Mouse (Mus musculus) testis, adult 2 months (tissue): ENCODE data around the gene Rbpjl. TPM values are rescaled to one million over a fixed set of nuclear protein-coding genes. Genes with fewer than 3 reads are reported as not detected.

ENCODE experiments used
- H3K27ac ChIP-seq: fragments of 200-500 bp; 2 replicates; pipeline ENCODE4 v1.5.1; 2012; ENCODE audit warnings: low read depth, low read length; ENCODE audit not compliant: control insufficient read depth, insufficient read depth
- H3K27me3 ChIP-seq: fragments of 200-500 bp; 2 replicates; pipeline ENCODE4 v1.6.1; 2012; ENCODE audit warnings: mild to moderate bottlenecking, low read length, moderate library complexity; ENCODE audit not compliant: control insufficient read depth, insufficient read depth
- H3K36me3 ChIP-seq: fragments of 200-500 bp; 2 replicates; pipeline ENCODE4 v1.6.1; 2012; ENCODE audit warnings: mild to moderate bottlenecking, low read length; ENCODE audit not compliant: control insufficient read depth, insufficient read depth
- H3K4me1 ChIP-seq: fragments of 200-500 bp; 2 replicates; pipeline ENCODE4 v1.6.1; 2012; ENCODE audit warnings: low read length; ENCODE audit not compliant: control insufficient read depth, insufficient read depth
- H3K4me3 ChIP-seq: fragments of 200-500 bp; 2 replicates; pipeline ENCODE4 v1.5.1; 2012; ENCODE audit warnings: low read depth, mild to moderate bottlenecking, low read length, moderate library complexity, mixed read lengths; ENCODE audit not compliant: control insufficient read depth
- CTCF ChIP-seq: fragments of 200-500 bp; IDR thresholded peaks from 2 replicates; pipeline ENCODE4 v1.5.1; 2012; ENCODE audit warnings: low read depth, mild to moderate bottlenecking, inconsistent platforms, low read length, moderate library complexity; ENCODE audit not compliant: control insufficient read depth, insufficient read depth, insufficient replicate concordance
- POLR2A ChIP-seq: fragments of 200-500 bp; IDR thresholded peaks from 2 replicates; pipeline ENCODE4 v1.6.1; 2012; ENCODE audit warnings: low read depth, mild to moderate bottlenecking, inconsistent platforms, low read length, moderate library complexity; ENCODE audit not compliant: control insufficient read depth
- polyA plus RNA-seq: library from polyadenylated mRNA; depleted of rRNA; stranded (reverse); fragments of >200 nt; gene quantifications from 2 replicates; pipeline ENCODE4 v1.2.3, GENCODE M21; 2012

Rbpjl gene
- polyA plus RNA-seq, 1 experiment = 0.04 TPM

DNA sequence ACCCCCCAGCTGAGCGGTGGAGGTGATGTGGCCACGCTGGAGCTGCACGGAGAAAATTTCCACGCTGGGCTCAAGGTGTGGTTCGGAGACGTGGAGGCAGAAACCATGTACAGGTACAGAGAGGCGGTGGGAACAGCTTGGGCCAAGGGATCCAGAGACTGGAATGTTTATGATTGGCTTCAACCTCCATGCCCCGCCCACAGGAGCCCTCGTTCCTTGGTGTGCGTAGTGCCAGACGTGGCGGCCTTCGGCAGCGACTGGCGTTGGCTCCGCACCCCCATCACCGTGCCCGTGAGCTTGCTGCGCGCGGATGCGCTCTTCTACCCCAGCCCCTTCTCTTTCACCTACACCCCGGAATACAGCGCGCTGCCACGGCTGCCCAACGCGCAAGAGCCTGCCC lies 11.2 kb downstream of the Rbpjl start:
- TF ChIP-seq POLR2A (no peak), CTCF (no peak)
- no peaks in the 10 kb centered on the region for H3K27me3 ChIP-seq
- H3K36me3 ChIP-seq = no peaks in the 10 kb centered on the region
- H3K4me3 ChIP-seq = no peak overlapping the region
- H3K4me1 ChIP-seq = peaks cover 6% of the 10 kb centered on the region
- H3K27ac ChIP-seq = no peak overlapping the region

DNA sequence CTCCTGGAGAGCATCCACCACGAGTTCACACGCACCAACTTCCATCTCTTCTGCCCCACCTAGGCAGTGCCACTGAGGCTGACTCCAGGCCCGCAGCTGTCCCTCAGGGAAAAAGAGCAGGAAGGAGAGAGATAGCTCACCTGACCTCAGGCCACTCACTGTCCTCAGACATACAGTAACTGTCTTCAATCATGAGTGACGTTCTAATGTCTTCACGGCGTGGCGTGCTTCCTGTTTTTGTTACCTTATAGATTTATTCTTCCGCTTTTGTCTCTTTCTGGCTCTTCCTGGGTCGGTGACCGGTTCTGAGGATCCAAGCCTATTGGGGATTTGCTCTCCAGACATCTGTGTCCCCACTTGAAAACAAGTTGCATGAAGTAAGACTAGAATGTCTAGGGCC lies 11.6 kb downstream of the Rbpjl start:
- H3K4me1 ChIP-seq = peaks cover 6% of the 10 kb centered on the region
- no peaks in the 10 kb centered on the region for H3K27me3 ChIP-seq
- TF ChIP-seq POLR2A = no peak
- no peak for TF ChIP-seq CTCF
- no peaks in the 10 kb centered on the region for H3K36me3 ChIP-seq
- H3K4me3 ChIP-seq = no peak overlapping the region
- no peak overlapping the region for H3K27ac ChIP-seq

DNA sequence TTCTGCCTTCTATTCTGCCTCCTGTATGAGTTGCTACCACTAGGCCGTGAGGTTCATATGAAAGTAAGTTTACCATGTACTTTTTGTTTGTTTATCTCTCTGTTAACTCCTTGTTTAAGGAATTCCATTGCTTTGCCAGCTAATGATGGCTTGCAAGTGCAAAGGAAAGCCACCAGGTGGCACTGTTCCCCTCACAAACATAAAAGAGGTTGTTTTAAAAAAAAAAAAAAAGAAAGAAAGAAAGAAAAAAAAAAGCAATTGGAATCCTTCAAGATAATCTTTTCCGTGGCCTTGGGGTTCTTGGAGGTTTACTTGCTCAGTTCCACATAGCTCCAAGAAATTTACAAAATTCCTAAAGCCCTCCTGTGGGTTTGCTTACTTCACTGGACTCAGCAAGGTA lies 14.3 kb downstream of the Rbpjl start:
- no peak overlapping the region for H3K4me3 ChIP-seq
- H3K4me1 ChIP-seq = peaks cover 6% of the 10 kb centered on the region
- H3K27ac ChIP-seq = no peak overlapping the region
- H3K27me3 ChIP-seq = no peaks in the 10 kb centered on the region
- no peak for TF ChIP-seq POLR2A
- TF ChIP-seq CTCF = peak; percentile 12; the same call in 1 of the 2 replicates
- no peaks in the 10 kb centered on the region for H3K36me3 ChIP-seq

DNA sequence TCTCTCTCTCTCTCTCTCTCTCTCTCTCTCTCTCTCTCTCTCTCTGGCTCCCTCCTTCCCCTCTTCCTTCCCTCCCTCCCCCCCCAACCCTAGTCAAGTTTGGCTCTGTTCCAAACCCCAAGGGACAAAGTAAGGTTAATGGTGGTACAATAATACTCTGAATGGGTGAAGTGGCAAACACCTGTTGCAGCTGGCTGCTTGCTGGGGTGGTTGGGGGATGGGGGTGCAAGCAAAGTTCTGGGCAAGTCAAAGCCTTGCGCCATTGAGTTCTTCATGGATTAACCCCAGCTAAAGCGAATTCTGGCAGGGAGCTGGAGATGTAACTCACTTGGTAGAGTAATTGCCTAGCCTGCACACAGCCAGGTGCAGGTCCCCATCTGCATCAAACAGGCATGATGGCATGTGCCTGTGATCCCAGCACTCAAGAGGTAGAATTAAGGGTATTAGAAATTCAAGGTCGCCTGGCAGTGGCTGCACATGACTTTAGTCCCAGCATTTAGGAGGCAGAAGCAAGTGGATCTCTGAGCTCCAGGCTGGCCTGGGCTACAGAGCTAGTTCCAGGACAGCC lies 15.5 kb downstream of the Rbpjl start:
- Histone ChIP-seq H3K4me1 (peaks cover 6% of the 10 kb centered on the region), H3K27me3 (no peaks in the 10 kb centered on the region), H3K27ac (no peak overlapping the region), H3K36me3 (no peaks in the 10 kb centered on the region), H3K4me3 (no peak overlapping the region)
- TF ChIP-seq CTCF (no peak), POLR2A (no peak)

DNA sequence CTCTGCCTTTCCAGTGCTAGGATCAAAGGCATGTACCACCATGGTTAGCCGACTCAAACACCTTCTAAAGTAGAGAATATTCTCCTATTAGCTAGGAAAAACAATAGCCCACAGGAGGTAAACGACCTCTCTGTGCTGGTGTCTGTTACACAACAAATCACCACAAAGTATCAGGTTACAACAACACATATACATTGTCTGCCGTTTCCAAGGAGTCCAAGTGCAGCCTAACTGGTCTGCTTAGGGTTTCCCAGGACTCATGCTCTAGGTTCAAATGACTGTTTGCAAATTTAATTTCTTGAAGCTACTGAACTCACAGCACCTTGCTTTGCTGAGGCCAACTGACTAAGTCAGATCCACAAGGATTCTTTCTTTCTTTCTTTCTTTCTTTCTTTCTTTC lies 16.5 kb downstream of the Rbpjl start:
- TF ChIP-seq POLR2A (no peak), CTCF (no peak)
- Histone ChIP-seq H3K36me3 (no peaks in the 10 kb centered on the region), H3K4me3 (no peak overlapping the region), H3K27ac (no peak overlapping the region), H3K4me1 (no peaks in the 10 kb centered on the region), H3K27me3 (no peaks in the 10 kb centered on the region)

DNA sequence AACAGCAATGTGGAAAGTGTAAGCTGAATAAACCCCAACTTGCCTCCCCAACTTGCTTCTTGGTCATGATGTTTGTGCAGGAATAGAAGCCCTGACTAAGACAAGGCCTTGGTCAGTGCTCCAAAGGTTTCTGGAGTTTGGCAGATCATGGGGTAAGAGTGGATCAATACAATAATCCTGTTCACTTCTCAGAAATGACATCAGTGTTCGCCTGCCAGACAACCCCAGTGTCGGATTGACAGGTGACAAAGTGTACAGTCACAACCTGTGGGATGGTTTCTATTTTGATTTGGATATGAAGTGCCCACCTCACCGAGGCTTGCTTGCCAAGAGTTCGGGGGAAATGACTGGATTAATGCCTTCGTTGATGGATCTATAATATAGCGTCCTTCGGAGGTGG lies 18.4 kb downstream of the Rbpjl start:
- no peaks in the 10 kb centered on the region for H3K36me3 ChIP-seq
- no peaks in the 10 kb centered on the region for H3K4me1 ChIP-seq
- H3K27ac ChIP-seq = no peak overlapping the region
- no peaks in the 10 kb centered on the region for H3K27me3 ChIP-seq
- H3K4me3 ChIP-seq = no peak overlapping the region
- TF ChIP-seq POLR2A (no peak), CTCF (no peak)

DNA sequence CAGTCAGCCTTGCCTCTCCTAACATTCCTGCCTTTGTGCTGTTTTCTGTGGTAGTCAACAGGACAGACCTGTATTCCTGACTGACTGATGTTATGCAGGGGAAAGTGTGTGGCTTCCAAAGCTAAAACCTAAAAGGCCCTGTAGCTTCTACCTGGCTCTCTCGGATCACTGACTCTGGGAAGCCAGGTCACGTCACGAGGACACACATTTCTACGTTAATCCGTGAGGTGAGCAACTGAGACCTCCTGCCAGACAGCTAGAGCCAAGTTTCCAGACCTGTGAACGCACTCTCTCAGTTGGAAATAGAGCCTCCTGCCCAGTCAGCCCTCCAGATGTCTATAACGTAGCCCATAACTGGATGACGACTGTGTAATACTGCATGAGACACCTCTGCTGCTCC lies 19.0 kb downstream of the Rbpjl start:
- H3K36me3 ChIP-seq = no peaks in the 10 kb centered on the region
- H3K4me3 ChIP-seq = no peak overlapping the region
- H3K4me1 ChIP-seq = no peaks in the 10 kb centered on the region
- TF ChIP-seq CTCF = no peak
- TF ChIP-seq POLR2A = no peak
- no peaks in the 10 kb centered on the region for H3K27me3 ChIP-seq
- H3K27ac ChIP-seq = no peak overlapping the region

DNA sequence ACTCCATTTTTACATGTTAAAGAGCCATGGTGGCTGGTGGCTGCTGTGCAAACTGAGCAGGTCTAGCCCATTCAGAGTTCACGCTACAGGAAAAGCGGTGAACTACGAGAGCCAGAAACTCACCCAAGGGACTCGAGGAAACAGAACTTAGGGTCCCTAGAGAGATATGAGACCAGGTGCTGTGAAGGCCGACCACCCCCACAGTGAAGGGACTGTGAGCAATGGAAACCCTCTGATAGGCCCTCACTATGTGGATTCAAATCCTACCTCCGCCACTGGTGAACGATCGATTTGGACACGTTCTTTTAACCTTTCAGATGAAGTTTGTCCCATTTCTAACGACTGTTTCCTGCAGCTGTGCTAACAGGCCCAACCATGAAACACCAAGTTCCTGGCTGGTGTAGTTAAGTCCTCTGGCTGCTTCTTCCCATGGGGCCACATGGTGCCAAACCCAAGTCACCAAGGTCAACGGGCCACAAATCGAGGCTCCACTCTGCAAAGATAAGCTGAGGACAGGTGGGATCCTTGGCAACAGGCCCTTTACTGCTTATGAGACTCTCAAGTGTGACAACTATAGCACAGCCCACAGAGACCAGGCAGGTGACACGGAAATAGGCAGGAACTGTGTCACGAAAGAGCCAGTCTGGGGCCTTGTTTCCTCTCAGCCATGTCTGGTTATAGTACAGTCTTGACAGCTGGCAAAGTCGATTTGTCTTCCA lies 19.9 kb downstream of the Rbpjl start:
- no peaks in the 10 kb centered on the region for H3K36me3 ChIP-seq
- H3K27me3 ChIP-seq = no peaks in the 10 kb centered on the region
- H3K4me1 ChIP-seq = no peaks in the 10 kb centered on the region
- H3K4me3 ChIP-seq = no peak overlapping the region
- H3K27ac ChIP-seq = no peak overlapping the region
- TF ChIP-seq POLR2A (no peak), CTCF (no peak)
